Mouse (Mus musculus) C2C12 (cell line): Measurements from ENCODE around the gene Paip2b.
"Not testable (repeated sequence)": the region's sequence is repeated elsewhere in the genome, so short reads cannot be mapped to it uniquely, and the experiment has no call there.

Experiments
- CEBPB ChIP-seq: IDR thresholded peaks from one replicate; pipeline ENCODE4 v1.6.1; 2011; ENCODE audit warnings: low read depth, mild to moderate bottlenecking, control low read depth, moderate library complexity
- CTCF ChIP-seq: IDR thresholded peaks from one replicate; pipeline ENCODE4 v1.5.1; 2011; ENCODE audit not compliant: control insufficient read depth, insufficient read depth, insufficient read length
- MAX ChIP-seq: IDR thresholded peaks from one replicate; pipeline ENCODE4 v1.6.1; 2011; ENCODE audit warnings: mild to moderate bottlenecking, control low read depth
- MYOD1 ChIP-seq: IDR thresholded peaks from one replicate; pipeline ENCODE4 v1.6.1; 2011; ENCODE audit warnings: low read depth; ENCODE audit not compliant: control insufficient read depth, insufficient read length

- TF ChIP-seq CTCF, CEBPB, MAX, MYOD1: not testable (repeated sequence)
Measured at GRCm38 (mm10) chr6:83790533-83790932, 41.0 kb downstream of the Paip2b start.
